Mouse (Mus musculus) lung, adult 2 months (tissue): ENCODE results near the gene Tnrc6c.

ENCODE experiments used
- CTCF ChIP-seq: fragments of 200-500 bp; IDR thresholded peaks from 2 replicates; pipeline ENCODE4 v1.5.1; 2011; ENCODE audit warnings: mild to moderate bottlenecking, low read length, control low read depth; ENCODE audit not compliant: insufficient read depth
- POLR2A ChIP-seq: fragments of 200-500 bp; IDR thresholded peaks from 2 replicates; pipeline ENCODE4 v1.6.1; 2011; ENCODE audit warnings: low read depth, mild to moderate bottlenecking, control low read depth, low read length, borderline replicate concordance; ENCODE audit errors: extremely low read depth

- no peak for TF ChIP-seq CTCF
- no peak for TF ChIP-seq POLR2A
These were observed 138.3 kb downstream of the Tnrc6c start for GRCm38 (mm10) chr11:117792281-117792888.
